Mouse (Mus musculus): ENCODE results near the gene Olfr1061.
"Not testable (repeated sequence)": the region's sequence is repeated elsewhere in the genome, so short reads cannot be mapped to it uniquely, and the experiment has no call there.

Olfr1061 gene

GRCm38 (mm10) chr2:86413950-86414349 lies at the start of gene Olfr1061:
TSS of gene Olfr1061 (minus strand) at chr2:86414050.
- DNase-seq, result no peak

GRCm38 (mm10) chr2:86460434-86460833 lies 46.6 kb upstream of the Olfr1061 start:
- DNase-seq, result no peak

- no peak for DNase-seq
Observed at GRCm38 (mm10) chr2:86456169-86456568, 42.3 kb upstream of the Olfr1061 start, which contains the start of gene Olfr1066. TSS of gene Olfr1066 (minus strand) at chr2:86456269.

GRCm38 (mm10) chr2:86450491-86450890 lies 36.6 kb upstream of the Olfr1061 start, which contains the start of gene Olfr1065:
TSS of gene Olfr1065 (minus strand) at chr2:86450591.
- DNase-seq, result not testable (repeated sequence)

GRCm38 (mm10) chr2:86442101-86442500 lies 28.3 kb upstream of the Olfr1061 start:
- DNase-seq, result not testable (repeated sequence)

- DNase-seq, result not testable (repeated sequence)
Observed at GRCm38 (mm10) chr2:86428511-86428910, 14.7 kb upstream of the Olfr1061 start.

GRCm38 (mm10) chr2:86426649-86427048 lies 12.8 kb upstream of the Olfr1061 start, which contains the start of gene Olfr1062:
TSS of gene Olfr1062 (minus strand) at chr2:86426749.
- DNase-seq, result not testable (repeated sequence)

- DNase-seq, result no peak
Observed at GRCm38 (mm10) chr2:86395114-86395513, 18.7 kb downstream of the Olfr1061 start.

GRCm38 (mm10) chr2:86388461-86388860 lies 25.4 kb downstream of the Olfr1061 start, which contains the start of gene Olfr1058:
TSS of gene Olfr1058 (minus strand) at chr2:86388561.
- not testable (repeated sequence) for DNase-seq

GRCm38 (mm10) chr2:86378293-86378692 lies 35.6 kb downstream of the Olfr1061 start, which contains the start of gene Olfr1057:
TSS of gene Olfr1057 (minus strand) at chr2:86378393.
- DNase-seq, result no peak

GRCm38 (mm10) chr2:86366342-86366741 lies 47.5 kb downstream of the Olfr1061 start:
- DNase-seq, result not testable (repeated sequence)
